Mouse (Mus musculus) left cerebral cortex, postnatal 4 days (tissue): ENCODE measurements around the gene H2-Ob. TPM values are rescaled to one million over a fixed set of nuclear protein-coding genes. Genes with fewer than 3 reads are reported as not detected.

Source experiments
- DNase-seq: peaks from one replicate; pipeline ENCODE4 v3.0.0-alpha.2; 2022
- intact Hi-C: fragments of 180-260 bp; cut with DNase I; formaldehyde crosslinking; loops from one replicate; pipeline ENCODE4 v1.15.1; 2025
- total RNA-seq, 2 experiments: library from RNA; stranded (reverse); gene quantifications; 2 replicates each; pipeline ENCODE4 v1.2.3; 2021

The H2-Ob gene
- total RNA-seq, 2 experiments from 2014 or later: not detected

DNA sequence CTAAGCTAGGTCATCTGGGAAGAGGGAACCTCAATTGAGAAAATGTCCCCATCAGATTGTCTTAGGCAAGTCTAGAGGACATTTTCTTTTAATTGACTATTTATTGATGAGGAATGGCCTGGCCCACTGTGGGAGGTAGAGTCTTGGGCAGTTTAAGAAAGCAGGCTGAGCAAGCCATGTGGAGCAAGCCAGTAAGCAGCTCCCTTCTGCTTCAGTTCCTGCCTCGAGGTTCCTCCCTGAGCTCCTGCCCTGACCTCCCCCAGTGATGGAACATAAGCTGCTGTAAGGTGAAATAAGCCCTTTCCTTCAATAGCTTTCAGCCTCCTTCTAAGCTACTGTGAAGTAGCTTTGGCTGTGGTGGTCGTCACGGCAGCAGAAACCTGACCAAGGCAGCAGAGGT is 962 bp upstream of the H2-Ob start:
- intact Hi-C loops: loop anchor here (5.0 kb wide), 1 partner anchor 65 kb away; no protein-coding TSS in a partner anchor
- DNase-seq: no peak

DNA sequence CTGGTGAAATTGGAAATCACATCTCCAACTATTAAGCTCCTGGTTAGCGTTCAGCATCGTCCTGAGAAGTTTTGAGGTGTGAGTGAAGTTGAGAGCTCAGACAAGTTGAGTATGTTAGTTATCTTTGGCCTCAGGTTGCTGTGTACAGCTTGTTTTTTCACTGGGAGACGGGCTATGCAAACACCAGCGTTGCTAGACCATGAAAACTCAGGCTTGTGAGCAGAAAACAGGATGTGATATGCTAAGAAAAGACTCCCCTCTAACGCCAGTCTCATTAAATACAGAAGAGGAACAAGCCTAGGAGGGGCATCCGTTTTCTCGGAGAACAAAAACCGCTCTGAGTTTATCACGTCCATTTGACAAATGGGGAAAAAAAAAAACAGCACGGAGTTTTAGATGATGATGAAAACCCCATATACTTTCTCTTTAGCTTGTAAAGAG is 918 bp downstream of the H2-Ob start:
- intact Hi-C loops: loop anchor here (5.0 to 10.0 kb wide), 2 partner anchors 67 to 105 kb away; no protein-coding TSS in a partner anchor
- no peak for DNase-seq

DNA sequence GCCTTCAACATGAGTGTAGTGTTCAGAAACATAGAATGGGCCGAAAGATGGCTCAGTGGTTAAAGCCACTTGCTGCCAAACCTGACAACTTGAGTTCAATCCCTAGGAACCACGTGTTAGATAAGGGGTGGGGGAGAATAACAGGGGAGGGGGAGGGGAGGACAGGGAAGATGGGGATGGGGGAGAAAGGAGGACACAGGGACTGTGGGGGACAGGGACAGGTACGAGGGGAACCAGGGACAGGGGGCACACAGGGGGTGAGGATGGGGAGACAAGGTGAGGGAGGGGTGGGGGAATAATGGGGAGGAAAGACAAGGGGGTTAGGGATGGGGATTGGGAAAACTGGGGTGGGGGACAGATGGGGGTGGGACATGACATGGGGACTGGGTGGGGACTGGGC is 1.7 kb downstream of the H2-Ob start:
- intact Hi-C loops: loop anchor here (10.0 kb wide), 1 partner anchor 104 kb away; no protein-coding TSS in a partner anchor
- DNase-seq: no peak

DNA sequence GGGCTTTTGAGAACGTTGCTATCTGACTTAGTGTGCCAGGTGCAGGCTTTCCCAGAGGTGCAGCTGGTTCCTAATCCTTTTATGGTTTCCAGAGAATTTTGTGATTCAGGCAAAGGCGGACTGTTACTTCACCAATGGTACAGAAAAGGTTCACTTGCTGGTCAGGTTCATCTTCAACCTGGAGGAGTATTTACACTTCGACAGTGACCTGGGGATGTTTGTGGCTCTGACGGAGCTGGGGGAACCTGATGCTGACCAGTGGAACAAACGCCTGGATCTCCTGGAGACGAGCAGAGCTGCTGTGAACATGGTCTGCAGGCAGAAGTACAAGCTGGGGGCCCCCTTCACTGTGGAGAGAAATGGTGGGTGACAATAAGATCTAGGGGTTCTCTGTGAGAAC is 2.2 kb downstream of the H2-Ob start:
- intact Hi-C loops: loop anchor here (10.0 kb wide), 1 partner anchor 104 kb away; no protein-coding TSS in a partner anchor
- no peak for DNase-seq

DNA sequence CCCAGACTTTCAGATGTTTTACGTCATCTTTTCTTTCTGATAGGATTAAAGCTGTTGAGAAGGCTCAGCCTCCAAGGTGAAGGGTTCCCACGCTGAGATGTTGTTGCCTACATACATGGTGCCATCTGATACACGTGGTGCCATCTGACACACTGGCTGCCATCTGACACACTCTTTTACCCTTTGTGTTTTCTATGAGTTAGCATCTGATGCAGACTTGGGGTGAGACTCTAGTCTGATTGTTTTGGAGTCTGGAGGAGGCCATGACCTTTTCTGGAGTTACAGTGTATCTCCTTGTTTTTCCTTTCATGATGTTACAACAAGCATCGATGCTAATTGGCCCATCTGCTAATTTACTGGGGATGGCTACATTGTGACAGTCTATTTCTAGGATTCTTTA is 6.0 kb downstream of the H2-Ob start:
- intact Hi-C loops: loop anchor here (10.0 kb wide), 1 partner anchor 100 kb away; no protein-coding TSS in a partner anchor
- DNase-seq: no peak

DNA sequence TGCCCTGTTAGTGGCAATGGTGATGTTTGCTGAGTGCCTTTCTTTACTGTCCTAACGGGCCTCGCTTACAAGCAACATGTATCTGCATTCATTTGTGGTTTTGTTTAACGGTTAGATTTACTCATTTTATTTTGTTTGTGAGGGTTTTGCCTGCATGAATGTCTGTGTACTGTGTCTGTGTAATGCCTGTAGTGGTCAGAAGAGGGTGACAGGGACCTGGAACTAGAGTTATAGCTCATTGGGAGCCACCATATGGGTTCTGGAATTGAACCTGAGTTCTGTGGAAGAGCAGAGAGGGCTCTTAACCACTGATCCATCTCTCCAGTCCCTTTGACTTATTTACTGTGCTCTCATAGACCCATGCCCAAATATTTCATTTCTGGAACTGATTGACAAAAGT is 8.3 kb downstream of the H2-Ob start:
- no peak for DNase-seq
- intact Hi-C loops: loop anchor here (10.0 kb wide), 1 partner anchor 98 kb away; no protein-coding TSS in a partner anchor

DNA sequence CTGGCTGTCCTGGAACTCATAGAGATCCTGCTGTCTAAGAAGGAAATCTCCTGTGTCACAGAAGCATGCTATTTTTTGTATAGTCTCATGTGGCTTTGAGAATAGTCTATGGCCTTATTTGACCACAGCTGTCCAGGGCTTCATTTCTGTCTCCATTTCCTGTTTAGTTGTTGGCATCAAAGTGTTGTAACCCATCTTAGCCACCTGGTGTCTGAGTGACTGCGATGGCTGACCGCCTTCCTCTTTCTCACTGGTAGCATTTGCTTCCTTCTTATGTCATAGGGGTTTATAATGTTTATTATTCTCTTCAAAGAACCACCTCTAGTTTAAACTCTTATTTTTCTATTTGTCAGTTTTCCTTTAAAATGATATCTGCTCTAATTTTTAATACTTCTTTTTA is 10.1 kb downstream of the H2-Ob start:
- no peak for DNase-seq
- intact Hi-C loops: loop anchor here (10.0 kb wide), 1 partner anchor 96 kb away; no protein-coding TSS in a partner anchor

DNA sequence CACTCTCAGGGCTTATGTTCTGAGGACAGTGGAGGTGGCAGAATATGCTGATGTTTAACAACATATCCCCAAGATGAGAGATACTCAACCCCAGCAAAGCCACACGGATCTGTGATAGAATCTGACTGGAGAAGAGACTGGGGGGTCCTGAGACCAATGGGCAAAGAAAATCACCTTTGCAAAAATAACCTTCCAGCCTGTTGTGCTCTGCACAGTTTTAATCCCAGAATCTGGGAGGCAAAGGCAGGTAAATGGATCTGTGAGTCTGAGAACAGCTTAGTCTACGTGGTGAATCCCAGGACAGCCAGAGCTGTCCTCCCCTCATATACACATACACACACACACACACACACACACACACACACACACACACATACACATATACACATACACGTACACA is 10.7 kb downstream of the H2-Ob start:
- intact Hi-C loops: loop anchor here (10.0 kb wide), 1 partner anchor 95 kb away; no protein-coding TSS in a partner anchor

DNA sequence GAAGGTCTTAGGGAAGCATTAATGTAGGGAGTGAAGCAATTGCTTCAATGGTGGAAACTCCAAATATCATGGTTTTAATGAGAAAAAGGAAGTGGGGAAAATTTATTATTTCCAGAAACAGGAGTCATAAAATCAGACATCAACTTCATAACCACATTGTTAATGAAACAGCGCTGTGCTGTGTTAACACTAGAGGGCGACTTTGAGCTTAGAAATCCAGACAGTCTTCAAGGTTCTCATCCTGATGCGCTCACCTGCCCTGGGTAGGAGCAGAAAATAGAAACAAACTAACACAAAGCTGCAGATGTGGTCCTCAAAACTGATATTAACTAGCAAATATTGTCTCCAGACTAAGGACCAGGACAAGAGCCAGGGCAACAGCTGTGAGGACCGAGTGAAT is 11.2 kb downstream of the H2-Ob start:
- intact Hi-C loops: loop anchor here (5.0 to 10.0 kb wide), 2 partner anchors 57 to 95 kb away; partner anchors contain the start of gene H2-Eb1
- DNase-seq: peak; percentile 44

More for the DNA sequence above, 10.7 kb downstream of the H2-Ob start:
- no peak for DNase-seq

DNA sequence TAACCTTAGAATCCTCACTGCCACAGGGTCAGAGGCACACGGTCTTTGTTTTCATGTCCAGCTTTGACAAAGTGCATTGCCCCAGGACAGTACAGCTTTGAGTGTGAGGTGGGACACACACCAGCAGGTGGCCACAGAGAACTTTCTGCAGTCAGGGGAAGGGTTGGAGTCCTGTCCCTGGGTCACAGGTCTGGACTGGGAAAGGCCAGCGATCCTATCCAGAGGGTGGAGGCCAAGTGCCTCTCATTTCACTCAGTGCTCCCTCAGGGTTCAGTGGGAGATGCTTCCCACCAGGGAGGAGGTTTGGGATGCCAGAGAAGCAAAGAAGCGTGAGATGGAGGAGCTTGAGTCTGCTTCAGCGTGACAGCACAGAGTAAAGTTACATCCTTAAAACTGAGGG is 13.0 kb downstream of the H2-Ob start:
- intact Hi-C loops: loop anchor here (5.0 kb wide), 1 partner anchor 56 kb away; the partner anchor contains the start of gene H2-Eb1
- DNase-seq: no peak

DNA sequence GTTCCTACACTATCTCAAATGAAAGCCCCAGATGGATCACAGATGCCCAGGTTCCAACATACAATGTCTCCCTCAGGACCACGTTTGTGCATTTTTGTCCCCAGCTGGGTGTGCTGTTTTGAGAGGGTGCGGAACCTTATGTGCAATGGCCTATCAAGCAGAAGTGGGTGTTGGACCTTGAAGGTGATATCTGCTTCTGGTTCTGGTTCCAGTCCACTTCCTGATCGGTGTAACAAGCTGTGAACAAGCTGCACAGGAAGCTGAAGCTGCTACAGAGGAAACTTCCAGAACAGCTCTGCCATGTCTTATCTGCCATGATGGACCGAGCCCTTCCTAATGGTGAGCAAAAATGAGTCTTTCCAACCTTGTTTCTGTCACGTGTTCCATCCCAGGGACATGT is 17.8 kb downstream of the H2-Ob start:
- intact Hi-C loops: no loop called here
- no peak for DNase-seq

DNA sequence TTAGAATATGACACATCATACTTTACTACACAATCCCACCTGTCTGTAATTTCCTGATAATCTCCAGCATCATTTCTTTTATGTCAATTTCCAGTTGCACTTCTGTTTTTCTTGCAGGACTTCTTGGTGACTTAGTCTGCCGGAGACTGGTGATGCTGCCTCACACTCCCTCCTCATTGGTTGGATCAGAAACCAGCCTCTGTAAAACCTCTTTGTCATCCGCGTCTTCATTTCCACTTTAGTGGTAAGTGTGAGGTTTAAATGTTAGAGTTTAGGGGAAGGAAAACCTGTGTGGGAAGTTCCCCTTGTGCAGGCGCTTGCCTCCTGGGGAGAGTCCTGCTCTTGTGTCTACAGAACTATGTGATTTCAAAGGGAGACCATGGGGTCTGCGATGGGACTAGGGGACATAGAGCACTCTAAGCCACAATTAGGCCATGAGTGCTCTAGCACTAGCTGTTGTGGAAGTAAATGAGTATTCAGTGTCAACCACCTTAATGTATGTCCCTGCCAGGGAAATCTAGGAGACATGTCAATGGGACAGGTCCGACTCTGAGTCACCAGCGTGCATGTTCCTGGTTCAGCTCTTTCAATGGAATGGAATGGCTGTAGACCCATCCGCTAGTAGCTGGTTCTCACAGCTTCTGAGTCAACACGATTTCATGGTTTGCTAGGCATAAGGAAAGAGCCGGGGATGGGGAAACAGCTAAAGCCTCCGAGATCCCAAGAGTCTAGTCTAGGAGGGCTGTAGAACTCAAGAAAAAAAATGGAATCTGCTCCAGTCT is 19.1 kb downstream of the H2-Ob start, which contains the start of gene H2-Ab1:
TSS of gene H2-Ab1 (plus strand) at position 96 of the 782 bp plus-strand sequence.
- DNase-seq: peak; percentile 60

DNA sequence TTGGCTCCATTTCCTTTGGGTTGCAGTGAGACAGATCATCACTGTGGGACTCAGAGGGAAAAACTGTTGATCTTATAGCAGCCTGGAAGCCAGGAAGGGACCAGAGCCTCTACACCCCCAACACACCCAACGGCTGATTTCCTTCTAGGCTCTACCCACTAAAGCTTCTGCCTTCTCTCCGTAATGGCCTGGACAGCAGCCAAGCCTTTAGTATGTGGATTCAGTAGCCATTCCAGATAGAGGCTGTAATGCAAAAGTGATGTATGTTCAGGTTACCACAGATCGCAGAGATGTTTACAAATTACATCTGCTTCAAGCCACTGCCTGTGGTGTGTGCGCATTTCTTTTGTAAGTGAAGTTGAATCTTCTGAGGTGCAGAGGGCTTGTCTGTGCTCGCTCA is 21.8 kb downstream of the H2-Ob start:
- intact Hi-C loops: loop anchor here (5.0 kb wide), 1 partner anchor 52 kb away; no protein-coding TSS in a partner anchor
- DNase-seq: no peak

More for the DNA sequence above, 19.1 kb downstream of the H2-Ob start, which contains the start of gene H2-Ab1:
- intact Hi-C loops: no loop called here

DNA sequence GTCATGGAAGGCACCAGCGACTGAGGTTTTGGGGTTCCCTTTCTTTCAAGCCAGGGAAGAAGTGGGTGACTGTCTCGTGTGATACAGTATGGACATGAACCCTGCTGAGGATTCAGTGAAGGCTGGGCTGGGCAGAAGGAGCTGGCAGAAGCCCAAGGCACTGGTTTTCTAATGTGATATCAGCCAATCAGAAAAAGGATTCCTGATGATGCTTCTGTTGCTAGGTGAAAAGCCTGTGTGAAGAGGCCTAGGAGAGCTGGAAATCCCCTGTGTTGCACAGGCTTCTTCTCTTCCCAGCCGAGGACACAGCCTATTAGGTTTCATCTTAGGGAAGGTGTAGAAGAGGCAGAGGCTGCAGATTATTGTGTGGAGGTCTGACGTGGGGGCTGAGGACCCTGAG is 22.8 kb downstream of the H2-Ob start:
- DNase-seq: peak; percentile 78
- intact Hi-C loops: loop anchor here (5.0 kb wide), 1 partner anchor 51 kb away; no protein-coding TSS in a partner anchor

DNA sequence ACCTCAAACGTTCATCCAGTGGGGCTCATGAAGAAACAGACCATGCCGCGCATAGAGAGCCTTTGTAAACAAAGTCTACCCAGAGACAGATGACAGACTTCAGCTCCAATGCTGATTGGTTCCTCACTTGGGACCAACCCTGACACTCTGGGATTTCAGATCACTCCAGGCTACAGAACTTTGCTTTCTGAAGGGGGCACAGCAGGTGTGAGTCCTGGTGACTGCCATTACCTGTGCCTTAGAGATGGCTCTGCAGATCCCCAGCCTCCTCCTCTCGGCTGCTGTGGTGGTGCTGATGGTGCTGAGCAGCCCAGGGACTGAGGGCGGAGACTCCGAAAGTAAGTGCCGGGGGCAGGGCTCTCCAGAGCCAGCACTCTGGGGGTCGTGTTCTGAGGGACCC is 24.4 kb downstream of the H2-Ob start:
- peak; percentile 50 for DNase-seq
- intact Hi-C loops: loop anchor here (5.0 kb wide), 1 partner anchor 49 kb away; no protein-coding TSS in a partner anchor

DNA sequence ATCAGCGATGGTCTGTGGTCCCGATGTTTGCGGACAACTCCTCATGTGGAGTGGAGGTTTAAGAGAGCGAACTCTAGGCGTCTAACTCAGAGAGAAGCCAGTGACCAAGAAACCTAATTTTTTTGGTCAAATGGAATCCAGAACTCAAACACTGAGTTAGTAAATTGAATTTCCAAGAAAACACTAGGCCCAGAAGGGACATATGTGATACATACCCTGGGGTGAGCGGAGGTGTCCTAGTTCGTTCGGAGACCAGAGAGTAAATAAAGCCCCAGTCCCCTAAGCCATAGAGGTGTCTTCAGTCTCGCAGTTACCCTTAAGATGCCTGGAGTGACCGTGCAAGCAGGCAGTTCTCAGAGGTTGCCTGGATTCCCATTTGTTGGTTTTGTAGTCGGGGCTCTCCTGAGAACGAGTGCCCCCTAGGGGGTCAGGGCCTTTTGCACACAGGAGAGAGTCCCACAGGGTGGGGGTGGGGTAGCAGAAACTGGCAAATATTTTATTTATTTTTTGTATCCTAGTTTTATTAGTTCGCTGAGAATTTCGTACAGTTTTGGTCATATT is 25.2 kb downstream of the H2-Ob start:
- intact Hi-C loops: loop anchor here (5.0 kb wide), 1 partner anchor 48 kb away; no protein-coding TSS in a partner anchor

DNA sequence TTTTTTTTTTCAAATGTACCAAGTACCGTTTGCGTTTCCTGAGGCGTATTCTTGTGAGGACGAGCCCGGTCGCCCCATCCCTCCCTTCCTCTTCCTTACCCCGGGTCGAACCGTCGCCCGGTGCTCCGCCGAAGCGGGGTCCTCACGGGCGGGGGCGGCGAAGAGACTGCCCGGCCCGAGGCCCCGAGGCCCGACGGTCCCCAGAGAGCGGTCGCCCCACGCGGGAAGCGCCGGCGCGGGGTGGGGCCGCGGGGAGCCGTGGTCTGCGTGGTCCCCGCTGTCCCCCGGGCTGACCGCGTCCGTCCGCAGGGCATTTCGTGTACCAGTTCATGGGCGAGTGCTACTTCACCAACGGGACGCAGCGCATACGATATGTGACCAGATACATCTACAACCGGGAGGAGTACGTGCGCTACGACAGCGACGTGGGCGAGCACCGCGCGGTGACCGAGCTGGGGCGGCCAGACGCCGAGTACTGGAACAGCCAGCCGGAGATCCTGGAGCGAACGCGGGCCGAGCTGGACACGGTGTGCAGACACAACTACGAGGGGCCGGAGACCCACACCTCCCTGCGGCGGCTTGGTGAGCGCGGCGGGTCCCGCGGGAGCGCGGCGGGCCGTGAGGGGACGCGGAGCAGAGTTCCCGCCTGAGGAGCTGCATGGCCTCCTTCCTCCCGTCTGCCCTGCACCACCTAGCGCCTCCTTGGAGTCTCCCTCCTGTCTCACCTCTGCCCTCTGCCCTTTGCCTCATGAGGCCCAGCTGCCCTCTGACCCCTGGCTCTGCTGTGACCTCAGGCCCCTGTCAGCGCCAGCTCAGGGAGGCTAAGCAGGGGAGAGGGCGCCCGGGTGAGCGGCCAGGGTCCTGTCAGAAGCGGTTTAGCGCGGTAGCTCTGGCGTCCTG is 26.0 kb downstream of the H2-Ob start:
- no peak for DNase-seq
- intact Hi-C loops: loop anchor here (5.0 kb wide), 1 partner anchor 48 kb away; no protein-coding TSS in a partner anchor

More for the DNA sequence above, 25.2 kb downstream of the H2-Ob start:
- no peak for DNase-seq

DNA sequence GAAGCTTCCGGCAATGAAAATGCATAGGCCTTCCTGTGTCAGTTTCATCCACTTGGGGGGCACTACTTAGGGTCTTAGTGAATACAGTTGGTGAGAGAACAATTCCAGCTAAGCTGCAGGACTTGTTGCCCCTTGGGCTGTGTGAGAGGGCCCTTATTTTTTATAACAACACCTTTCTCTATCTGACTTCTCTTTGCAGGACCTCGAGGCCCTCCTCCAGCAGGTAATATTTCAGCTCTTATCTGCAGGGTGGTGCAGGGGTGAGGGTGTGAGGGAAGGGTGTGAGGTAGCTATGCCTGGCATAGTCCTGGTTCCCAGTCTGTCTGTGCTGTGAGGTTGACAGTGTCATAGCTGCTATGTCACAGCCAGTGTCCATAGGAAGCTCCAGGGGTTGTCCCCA is 29.6 kb downstream of the H2-Ob start:
- intact Hi-C loops: no loop called here
- DNase-seq: no peak

DNA sequence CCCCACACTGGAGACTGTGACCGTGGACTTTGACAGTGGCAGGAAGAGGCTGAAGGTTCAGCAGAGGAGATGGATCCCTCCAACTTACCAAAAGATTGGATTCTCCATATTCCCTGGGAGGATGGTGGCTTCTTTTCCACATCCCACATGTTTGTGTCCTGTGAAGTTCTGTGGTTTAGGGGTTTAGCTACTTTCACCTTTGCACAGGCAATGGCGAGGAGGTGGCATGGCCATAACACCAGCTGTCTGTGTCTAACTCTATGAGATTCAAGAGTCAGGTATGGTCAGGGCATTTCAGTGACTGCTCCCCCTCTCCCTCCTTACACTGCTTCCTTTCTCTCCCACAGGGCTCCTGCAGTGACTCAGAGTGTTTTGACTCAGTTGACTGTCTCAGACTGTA is 30.0 kb downstream of the H2-Ob start:
- intact Hi-C loops: no loop called here
- no peak for DNase-seq

DNA sequence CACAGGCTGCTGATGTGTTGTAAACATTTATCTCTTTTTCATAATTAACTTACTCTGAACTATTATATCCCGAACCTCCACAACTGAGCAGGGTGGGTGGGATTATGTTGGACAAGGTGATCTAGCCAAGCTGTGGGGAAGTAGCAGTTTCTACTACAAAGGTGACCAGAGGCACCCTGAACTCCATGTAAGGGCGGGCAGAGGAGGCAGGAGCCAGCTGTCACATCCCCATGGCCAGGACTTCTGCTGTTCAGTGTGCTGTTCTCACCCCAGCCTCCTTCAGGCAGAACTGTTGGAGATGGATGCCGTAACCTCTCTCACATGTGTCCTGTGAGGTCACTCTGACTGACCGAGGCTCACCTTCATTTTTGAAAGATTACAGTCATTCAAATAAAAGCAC is 31.1 kb downstream of the H2-Ob start:
- intact Hi-C loops: no loop called here

More for the DNA sequence above, 31.1 kb downstream of the H2-Ob start:
- no peak for DNase-seq
